Mouse (Mus musculus) megakaryocyte, embryonic 14.5 days (primary cell): ENCODE measurements at regions not wholly inside any gene's neighbourhood (a gene's known extent, or its start where the extent isn't known, plus 50 kb on each side); places are given as distances from the start of the nearest gene placed in this dataset.
"Not testable (repeated sequence)": the region's sequence is repeated elsewhere in the genome, so short reads cannot be mapped to it uniquely, and the experiment has no call there.

ENCODE experiments used
- H3K27me3 ChIP-seq: replicated peaks from 2 replicates; pipeline ENCODE3; 2012; ENCODE audit warnings: inconsistent platforms
- H3K36me3 ChIP-seq: replicated peaks from 2 replicates; pipeline ENCODE3; 2012; ENCODE audit warnings: low read length, inconsistent platforms, mixed read lengths
- H3K4me1 ChIP-seq: 2 replicates; pipeline ENCODE4 v1.6.1; 2012; ENCODE audit warnings: inconsistent platforms
- H3K4me3 ChIP-seq: replicated peaks from 2 replicates; pipeline ENCODE3; 2012; ENCODE audit warnings: moderate library complexity, mild to moderate bottlenecking, inconsistent platforms
- H3K9me3 ChIP-seq: 2 replicates; pipeline ENCODE4 v1.6.1; 2012; ENCODE audit warnings: inconsistent platforms
- FLI1 ChIP-seq: IDR thresholded peaks from 2 replicates; pipeline ENCODE4 v1.6.1; 2012; ENCODE audit warnings: low read length, inconsistent platforms, mixed read lengths
- GATA1 ChIP-seq: IDR thresholded peaks from 3 replicates; pipeline ENCODE4 v1.6.1; 2012; ENCODE audit warnings: mixed read lengths, low read length, inconsistent platforms, borderline replicate concordance

GRCm38 (mm10) chr13:45130516-45131249, 52.2 kb downstream of the Gm9817 start:
- Histone ChIP-seq H3K9me3 (peaks cover 21% of the 10 kb centered on the region), H3K4me1 (0 out of 2 replicates have a peak, but pooled peaks cover 3% of the 10 kb centered on the region), H3K27me3 (peaks cover 2% of the 10 kb centered on the region), H3K36me3 (no peaks in the 10 kb centered on the region), H3K4me3 (no peak overlapping the region)
- TF ChIP-seq FLI1 (no peak), GATA1 (no peak)

- Histone ChIP-seq H3K27me3 (no peaks in the 10 kb centered on the region), H3K4me3 (no peak overlapping the region), H3K4me1 (no peaks in the 10 kb centered on the region), H3K36me3 (no peaks in the 10 kb centered on the region), H3K9me3 (peaks cover 16% of the 10 kb centered on the region)
- no peak for TF ChIP-seq GATA1
- no peak for TF ChIP-seq FLI1
Observed at GRCm38 (mm10) chr13:45140616-45141015, 62.1 kb downstream of the Gm9817 start.

- H3K27me3 ChIP-seq, result peaks cover 9% of the 10 kb centered on the region
- H3K4me1 ChIP-seq, result peaks cover 4% of the 10 kb centered on the region; the same call in 1 of the 2 replicates
- H3K36me3 ChIP-seq, result no peaks in the 10 kb centered on the region
- H3K4me3 ChIP-seq, result no peak overlapping the region
- TF ChIP-seq FLI1 (no peak), GATA1 (no peak)
- no peaks in the 10 kb centered on the region for H3K9me3 ChIP-seq
Observed at GRCm38 (mm10) chr13:45145129-45145528, 66.6 kb downstream of the Gm9817 start.

- Histone ChIP-seq H3K4me1 (peaks cover 27% of the 10 kb centered on the region), H3K36me3 (no peaks in the 10 kb centered on the region), H3K4me3 (peak overlapping the region; percentile 28), H3K9me3 (no peaks in the 10 kb centered on the region), H3K27me3 (peaks cover 20% of the 10 kb centered on the region)
- no peak for TF ChIP-seq GATA1
- no peak for TF ChIP-seq FLI1
Observed at GRCm38 (mm10) chr13:45156223-45156622, 77.7 kb downstream of the Gm9817 start.

- no peaks in the 10 kb centered on the region for H3K36me3 ChIP-seq
- H3K27me3 ChIP-seq, result peaks cover 19% of the 10 kb centered on the region
- no peaks in the 10 kb centered on the region for H3K9me3 ChIP-seq
- TF ChIP-seq FLI1, result no peak
- no peak for TF ChIP-seq GATA1
- no peak overlapping the region for H3K4me3 ChIP-seq
- H3K4me1 ChIP-seq, result peaks cover 27% of the 10 kb centered on the region
Observed at GRCm38 (mm10) chr13:45156982-45157381, 78.5 kb downstream of the Gm9817 start.

GRCm38 (mm10) chr13:45160281-45160680, 81.8 kb downstream of the Gm9817 start:
- TF ChIP-seq GATA1 (no peak), FLI1 (no peak)
- no peaks in the 10 kb centered on the region for H3K36me3 ChIP-seq
- H3K4me1 ChIP-seq, result peaks cover 19% of the 10 kb centered on the region
- peaks cover 19% of the 10 kb centered on the region for H3K27me3 ChIP-seq
- H3K4me3 ChIP-seq, result no peak overlapping the region
- H3K9me3 ChIP-seq, result peaks cover 6% of the 10 kb centered on the region

GRCm38 (mm10) chr13:45164001-45164778, 85.7 kb downstream of the Gm9817 start:
- TF ChIP-seq GATA1 (no peak), FLI1 (no peak)
- Histone ChIP-seq H3K4me1 (no peaks in the 10 kb centered on the region; the same call in 1 of the 2 replicates), H3K27me3 (peaks cover 15% of the 10 kb centered on the region), H3K36me3 (no peaks in the 10 kb centered on the region), H3K4me3 (no peak overlapping the region), H3K9me3 (peaks cover 13% of the 10 kb centered on the region)

GRCm38 (mm10) chr13:45165159-45165558, 86.7 kb downstream of the Gm9817 start:
- Histone ChIP-seq H3K36me3 (no peaks in the 10 kb centered on the region), H3K9me3 (peaks cover 16% of the 10 kb centered on the region), H3K4me1 (no peaks in the 10 kb centered on the region), H3K4me3 (no peak overlapping the region), H3K27me3 (peaks cover 13% of the 10 kb centered on the region)
- no peak for TF ChIP-seq FLI1
- TF ChIP-seq GATA1, result no peak

GRCm38 (mm10) chr13:45169716-45170115, 91.2 kb downstream of the Gm9817 start:
- no peaks in the 10 kb centered on the region for H3K36me3 ChIP-seq
- H3K4me1 ChIP-seq, result no peaks in the 10 kb centered on the region
- peaks cover 23% of the 10 kb centered on the region for H3K9me3 ChIP-seq
- H3K4me3 ChIP-seq, result no peak overlapping the region
- TF ChIP-seq GATA1 (no peak), FLI1 (no peak)
- peaks cover 2% of the 10 kb centered on the region for H3K27me3 ChIP-seq

GRCm38 (mm10) chr13:45173139-45173538, 94.6 kb downstream of the Gm9817 start:
- TF ChIP-seq GATA1 (no peak), FLI1 (no peak)
- Histone ChIP-seq H3K4me3 (no peak overlapping the region), H3K4me1 (no peaks in the 10 kb centered on the region), H3K27me3 (peaks cover 2% of the 10 kb centered on the region), H3K36me3 (no peaks in the 10 kb centered on the region), H3K9me3 (peaks cover 16% of the 10 kb centered on the region)

- H3K36me3 ChIP-seq, H3K27me3 ChIP-seq, H3K4me3 ChIP-seq, H3K4me1 ChIP-seq: not testable (repeated sequence)
- H3K9me3 ChIP-seq, result peaks cover 18% of the 10 kb centered on the region
Observed at GRCm38 (mm10) chr13:45175711-45176205, 97.3 kb downstream of the Gm9817 start.
